Mouse (Mus musculus): ENCODE measurements at regions not wholly inside any gene's neighbourhood (a gene's known extent, or its start where the extent isn't known, plus 50 kb on each side); places are given as distances from the start of the nearest gene placed in this dataset.

- H3K27me3 ChIP-seq, result no peaks in the 10 kb centered on the region
- no peaks in the 10 kb centered on the region for H3K9me3 ChIP-seq
- no peak overlapping the region for H3K4me3 ChIP-seq
- no peak overlapping the region for H3K9ac ChIP-seq
- no peak overlapping the region for H3K27ac ChIP-seq
- H3K4me2 ChIP-seq, result no peak overlapping the region
- ATAC-seq (ENCODE audit: insufficient number of reproducible peaks, low FRiP score, low TSS enrichment, low read depth), result no peak
- H3K36me3 ChIP-seq, result no peaks in the 10 kb centered on the region
- H3K4me1 ChIP-seq, result peaks cover 11% of the 10 kb centered on the region
- whole genome bisulfite sequencing, result 52% methylated on average over 9 of the region's 9 CpGs
Measured at GRCm38 (mm10) chr17:87517258-87517657, 70.5 kb upstream of the Calm2 start.

DNA sequence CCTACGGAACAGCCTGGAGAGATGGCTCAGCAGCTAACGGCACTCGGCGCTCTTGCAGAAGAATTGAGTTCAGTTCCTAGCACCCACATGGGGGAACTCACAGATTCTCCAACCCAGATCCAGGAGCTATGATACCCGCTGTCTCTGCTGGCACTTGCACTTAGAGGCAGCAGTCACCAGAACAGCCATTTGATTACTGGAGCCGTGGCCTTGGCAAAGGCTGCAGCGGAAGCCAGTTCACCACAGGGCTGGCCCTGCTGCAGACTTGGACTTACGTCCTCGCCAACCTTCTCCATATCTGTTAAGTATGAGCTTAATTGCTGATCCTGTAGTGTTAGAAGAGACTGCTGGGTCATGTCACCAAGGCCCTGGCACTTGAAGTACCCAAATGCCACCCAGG is 72.7 kb upstream of the Calm2 start:
- Histone ChIP-seq H3K36me3 (no peaks in the 10 kb centered on the region), H3K4me2 (no peak overlapping the region), H3K27me3 (no peaks in the 10 kb centered on the region), H3K9ac (no peak overlapping the region), H3K4me3 (no peak overlapping the region), H3K27ac (no peak overlapping the region), H3K4me1 (peaks cover 17% of the 10 kb centered on the region), H3K9me3 (no peaks in the 10 kb centered on the region)
- 88% methylated on average over 9 of the region's 9 CpGs for WGBS
- ATAC-seq (ENCODE audit: insufficient number of reproducible peaks, low FRiP score, low TSS enrichment, low read depth), result no peak

DNA sequence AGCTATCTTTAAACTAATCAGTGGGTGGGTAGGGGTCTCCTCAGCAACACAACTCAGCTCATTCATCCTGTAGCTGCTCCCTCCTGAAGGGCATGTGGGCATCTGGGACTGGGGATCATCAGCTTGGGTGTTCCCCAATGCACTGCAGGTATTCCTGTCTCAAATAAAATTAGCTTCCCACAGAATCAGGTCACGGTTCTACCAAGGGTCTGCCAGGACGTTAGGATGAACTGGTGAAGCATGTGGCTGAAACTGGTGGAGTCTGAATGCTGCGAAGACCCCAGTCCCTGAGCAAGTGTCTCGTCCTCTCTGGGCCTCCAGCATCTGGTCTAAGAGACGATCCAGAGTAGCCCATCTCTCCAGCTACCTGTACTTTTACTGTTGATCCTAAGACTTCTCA is 74.1 kb upstream of the Calm2 start:
- H3K9me3 ChIP-seq, result no peaks in the 10 kb centered on the region
- H3K4me3 ChIP-seq, result no peak overlapping the region
- H3K27me3 ChIP-seq, result no peaks in the 10 kb centered on the region
- peaks cover 17% of the 10 kb centered on the region for H3K4me1 ChIP-seq
- no peak for ATAC-seq (ENCODE audit: insufficient number of reproducible peaks, low FRiP score, low TSS enrichment, low read depth)
- no peak overlapping the region for H3K9ac ChIP-seq
- 87% methylated on average over 5 of the region's 5 CpGs for WGBS
- H3K27ac ChIP-seq, result no peak overlapping the region
- H3K4me2 ChIP-seq, result no peak overlapping the region
- no peaks in the 10 kb centered on the region for H3K36me3 ChIP-seq

DNA sequence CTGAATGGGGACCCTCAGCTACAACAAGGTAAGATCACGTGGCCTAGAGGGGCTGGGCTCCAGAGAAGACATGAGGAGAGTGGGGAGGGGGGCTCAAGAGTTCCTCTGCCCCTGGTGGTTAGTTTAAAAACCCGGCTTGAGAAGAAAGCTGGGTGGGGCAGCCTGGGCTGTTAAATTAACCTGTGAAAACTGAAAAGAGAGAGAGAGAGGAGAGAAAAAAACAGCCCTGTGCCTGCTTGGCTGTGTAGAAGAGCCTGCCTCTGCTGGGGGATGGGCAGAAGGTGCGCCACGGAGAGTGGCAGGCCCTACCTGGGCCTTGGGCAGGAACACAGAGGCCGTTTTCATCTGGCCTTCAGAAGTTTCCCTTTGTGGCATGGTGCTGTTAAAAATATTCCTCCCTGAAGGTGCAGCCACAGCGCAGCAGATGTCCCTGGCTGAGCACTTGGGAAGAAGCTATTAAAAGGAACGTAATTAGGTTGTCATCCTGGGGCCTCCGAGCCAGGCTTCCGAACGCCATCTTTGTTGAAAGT is 75.0 kb upstream of the Calm2 start:
- Histone ChIP-seq H3K4me2 (0 out of 2 replicates have a peak overlapping the region, but pooled peaks have one; percentile 3), H3K4me1 (peaks cover 17% of the 10 kb centered on the region), H3K9me3 (no peaks in the 10 kb centered on the region), H3K9ac (no peak overlapping the region), H3K4me3 (no peak overlapping the region), H3K36me3 (no peaks in the 10 kb centered on the region), H3K27ac (no peak overlapping the region), H3K27me3 (no peaks in the 10 kb centered on the region)
- ATAC-seq (ENCODE audit: insufficient number of reproducible peaks, low FRiP score, low TSS enrichment, low read depth), result no peak
- 17% methylated on average over 10 of the region's 10 CpGs for WGBS

DNA sequence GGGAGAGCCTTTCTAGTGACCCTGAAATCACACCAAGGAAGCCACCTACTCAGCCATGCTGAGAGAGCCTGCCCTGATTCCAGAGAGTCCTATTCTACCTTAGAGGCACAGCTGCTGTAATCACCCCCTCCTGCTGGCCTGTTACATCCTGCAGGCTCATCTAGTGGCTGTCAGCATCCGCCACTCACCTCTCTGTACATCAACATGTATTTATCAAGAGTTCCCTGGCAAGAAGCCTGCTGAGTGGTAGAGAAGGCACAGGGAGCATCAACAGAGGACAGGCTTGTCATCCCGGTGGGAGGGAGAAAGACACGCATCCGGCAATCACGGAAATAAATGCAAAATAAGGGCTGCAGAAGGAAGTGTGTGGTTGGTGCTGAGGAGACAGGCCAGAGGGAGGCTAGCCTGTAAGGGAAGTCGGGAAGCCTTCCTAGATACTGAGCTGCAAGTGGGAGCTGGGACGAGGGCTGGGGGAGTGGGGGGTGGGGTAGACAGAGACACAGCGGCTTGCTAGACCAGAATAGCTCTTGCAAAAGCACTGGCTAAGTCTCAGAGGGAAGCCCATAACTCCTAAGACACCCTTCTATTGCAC is 75.9 kb upstream of the Calm2 start:
- Histone ChIP-seq H3K27ac (peak overlapping the region; percentile 12; the same call in 1 of the 2 replicates), H3K36me3 (no peaks in the 10 kb centered on the region), H3K9ac (no peak overlapping the region), H3K9me3 (no peaks in the 10 kb centered on the region), H3K27me3 (no peaks in the 10 kb centered on the region), H3K4me2 (no peak overlapping the region), H3K4me1 (peaks cover 17% of the 10 kb centered on the region), H3K4me3 (no peak overlapping the region)
- no peak for ATAC-seq (ENCODE audit: insufficient number of reproducible peaks, low FRiP score, low TSS enrichment, low read depth)
- 29% methylated on average over 8 of the region's 8 CpGs for WGBS

- H3K4me1 ChIP-seq, result peaks cover 17% of the 10 kb centered on the region
- no peak overlapping the region for H3K4me3 ChIP-seq
- WGBS, result 46% methylated on average over 9 of the region's 10 CpGs
- H3K9ac ChIP-seq, result no peak overlapping the region
- no peak overlapping the region for H3K4me2 ChIP-seq
- no peaks in the 10 kb centered on the region for H3K9me3 ChIP-seq
- H3K36me3 ChIP-seq, result no peaks in the 10 kb centered on the region
- ATAC-seq (ENCODE audit: insufficient number of reproducible peaks, low FRiP score, low TSS enrichment, low read depth), result no peak; the same call in 1 of the 2 replicates
- H3K27ac ChIP-seq, result no peak overlapping the region
- no peaks in the 10 kb centered on the region for H3K27me3 ChIP-seq
Measured at GRCm38 (mm10) chr17:87523643-87524042, 76.9 kb upstream of the Calm2 start.

- H3K27ac ChIP-seq, result no peak overlapping the region
- H3K4me1 ChIP-seq, result peaks cover 30% of the 10 kb centered on the region
- no peak overlapping the region for H3K4me3 ChIP-seq
- no peak overlapping the region for H3K9ac ChIP-seq
- H3K36me3 ChIP-seq, result no peaks in the 10 kb centered on the region
- H3K27me3 ChIP-seq, result no peaks in the 10 kb centered on the region
- WGBS, result 93% methylated on average over 7 of the region's 7 CpGs
- H3K9me3 ChIP-seq, result no peaks in the 10 kb centered on the region
- ATAC-seq (ENCODE audit: insufficient number of reproducible peaks, low FRiP score, low TSS enrichment, low read depth), result no peak
- no peak overlapping the region for H3K4me2 ChIP-seq
Measured at GRCm38 (mm10) chr17:87527174-87527573, 80.4 kb upstream of the Calm2 start.

GRCm38 (mm10) chr17:87530162-87530817 is 83.6 kb upstream of the Calm2 start:
- H3K36me3 ChIP-seq, result no peaks in the 10 kb centered on the region
- peak overlapping the region; percentile 74 for H3K27ac ChIP-seq
- peak; percentile 80 for ATAC-seq (ENCODE audit: insufficient number of reproducible peaks, low FRiP score, low TSS enrichment, low read depth)
- peak overlapping the region; percentile 44 for H3K4me3 ChIP-seq
- H3K27me3 ChIP-seq, result no peaks in the 10 kb centered on the region
- 17% methylated on average over 25 of the region's 29 CpGs for WGBS
- H3K9ac ChIP-seq, result 0 out of 2 replicates have a peak overlapping the region, but pooled peaks have one; percentile 20
- H3K4me2 ChIP-seq, result peak overlapping the region; percentile 74
- H3K9me3 ChIP-seq, result no peaks in the 10 kb centered on the region
- peaks cover 29% of the 10 kb centered on the region for H3K4me1 ChIP-seq

GRCm38 (mm10) chr17:87530818-87531410 is 84.2 kb upstream of the Calm2 start:
- no peak; the same call in 1 of the 2 replicates for ATAC-seq (ENCODE audit: insufficient number of reproducible peaks, low FRiP score, low TSS enrichment, low read depth)

GRCm38 (mm10) chr17:87531411-87532157 is 84.8 kb upstream of the Calm2 start:
- Histone ChIP-seq H3K36me3 (no peaks in the 10 kb centered on the region), H3K9ac (0 out of 2 replicates have a peak overlapping the region, but pooled peaks have one; percentile 11), H3K9me3 (no peaks in the 10 kb centered on the region), H3K4me3 (peak overlapping the region; percentile 44), H3K27ac (peak overlapping the region; percentile 74), H3K27me3 (no peaks in the 10 kb centered on the region), H3K4me1 (peaks cover 29% of the 10 kb centered on the region), H3K4me2 (peak overlapping the region; percentile 74)
- no peak for ATAC-seq (ENCODE audit: insufficient number of reproducible peaks, low FRiP score, low TSS enrichment, low read depth)
- WGBS, result 9% methylated on average over 21 of the region's 21 CpGs

More at GRCm38 (mm10) chr17:87530818-87531410, 84.2 kb upstream of the Calm2 start:
- Histone ChIP-seq H3K4me3 (peak overlapping the region; percentile 44), H3K4me2 (peak overlapping the region; percentile 74), H3K4me1 (peaks cover 29% of the 10 kb centered on the region), H3K27ac (peak overlapping the region; percentile 74), H3K27me3 (no peaks in the 10 kb centered on the region), H3K9me3 (no peaks in the 10 kb centered on the region), H3K36me3 (no peaks in the 10 kb centered on the region), H3K9ac (0 out of 2 replicates have a peak overlapping the region, but pooled peaks have one; percentile 20)
- 6% methylated on average over 17 of the region's 17 CpGs for WGBS

DNA sequence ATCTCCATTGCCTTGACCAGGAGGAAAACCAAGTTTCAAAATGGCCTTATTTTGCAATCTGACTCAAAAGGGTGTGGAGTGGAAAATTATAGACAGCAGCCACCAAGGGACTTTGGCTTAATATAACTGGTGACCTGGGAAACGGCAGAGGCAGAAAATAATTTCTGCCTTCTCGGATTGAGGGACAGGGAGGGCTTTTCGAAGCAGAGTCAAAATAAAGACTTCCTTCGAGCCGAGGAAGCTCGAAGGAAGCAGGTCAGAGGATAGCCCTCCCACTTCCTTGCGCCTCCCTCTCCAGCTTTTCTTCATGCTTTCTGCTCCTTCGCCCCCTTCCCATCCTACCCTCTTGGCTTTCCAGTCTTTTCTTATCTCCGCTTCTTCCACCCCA is 85.4 kb upstream of the Calm2 start:
- H3K4me1 ChIP-seq, result peaks cover 29% of the 10 kb centered on the region
- H3K4me3 ChIP-seq, result peak overlapping the region; percentile 44
- ATAC-seq (ENCODE audit: insufficient number of reproducible peaks, low FRiP score, low TSS enrichment, low read depth), result no peak
- H3K27ac ChIP-seq, result peak overlapping the region; percentile 74
- 7% methylated on average over 9 of the region's 9 CpGs for WGBS
- H3K9ac ChIP-seq, result no peak overlapping the region
- no peaks in the 10 kb centered on the region for H3K9me3 ChIP-seq
- H3K36me3 ChIP-seq, result no peaks in the 10 kb centered on the region
- no peaks in the 10 kb centered on the region for H3K27me3 ChIP-seq
- peak overlapping the region; percentile 74 for H3K4me2 ChIP-seq
